Mouse (Mus musculus): Measurements from ENCODE around the gene Slc30a2. TPM values are rescaled to one million over a fixed set of nuclear protein-coding genes. Genes with fewer than 3 reads are reported as not detected.

Gene Slc30a2
- total RNA-seq, 2 experiments from 2014 or later: 4.4 to 25.8 TPM

GRCm38 (mm10) chr4:134395977-134396825 lies 53.2 kb downstream of the Slc30a2 start, which contains the start of gene Pafah2:
Gene Pafah2 (plus strand): TSS chr4:134396320.
- peak; percentile 94 for DNase-seq
- Histone ChIP-seq H3K27ac (peak within 1 kb of the TSS; percentile 91), H3K4me3 (peak within 1 kb of the TSS; percentile 88)
- intact Hi-C loops (cut with DNase I): loop anchor here (1.0 to 2.0 kb wide), 2 partner anchors 73 to 82 kb away; partner anchors contain the start of gene Stmn1
- no peak; the same call in 1 of the 2 replicates for TF ChIP-seq CTCF (IDR thresholded peaks at IDR 0.05)

GRCm38 (mm10) chr4:134397121-134397520 lies 54.1 kb downstream of the Slc30a2 start:
- H3K27ac ChIP-seq: peak overlapping the region; percentile 91
- intact Hi-C loops (cut with DNase I): loop anchor here (2.0 kb wide), 1 partner anchor 72 kb away; the partner anchor contains the start of gene Stmn1
- TF ChIP-seq CTCF (IDR thresholded peaks at IDR 0.05): no peak
- H3K4me3 ChIP-seq: peak overlapping the region; percentile 88
- DNase-seq: peak; percentile 77

GRCm38 (mm10) chr4:134397732-134398131 lies 54.8 kb downstream of the Slc30a2 start:
- Histone ChIP-seq H3K4me3 (no peak overlapping the region), H3K27ac (no peak overlapping the region)
- intact Hi-C loops (cut with DNase I): loop anchor here (2.0 kb wide), 1 partner anchor 71 kb away; the partner anchor contains the start of gene Stmn1
- no peak for TF ChIP-seq CTCF (IDR thresholded peaks at IDR 0.05)
- no peak for DNase-seq

GRCm38 (mm10) chr4:134400206-134400605 lies 57.2 kb downstream of the Slc30a2 start:
- DNase-seq: no peak
- no peak for TF ChIP-seq CTCF (IDR thresholded peaks at IDR 0.05)
- H3K4me3 ChIP-seq: no peak overlapping the region
- no peak overlapping the region for H3K27ac ChIP-seq
- intact Hi-C loops (cut with DNase I): no loop called here

- peak overlapping the region; percentile 41 for H3K27ac ChIP-seq
Observed at GRCm38 (mm10) chr4:134401181-134401661, 58.2 kb downstream of the Slc30a2 start.

GRCm38 (mm10) chr4:134401856-134402570 lies 59.0 kb downstream of the Slc30a2 start:
- peak; percentile 35 for DNase-seq
- no peak overlapping the region for H3K27ac ChIP-seq
- peak overlapping the region; percentile 37 for H3K4me3 ChIP-seq
- no peak for TF ChIP-seq CTCF (IDR thresholded peaks at IDR 0.05)
- intact Hi-C loops (cut with DNase I): no loop called here

More at GRCm38 (mm10) chr4:134401181-134401661, 58.2 kb downstream of the Slc30a2 start:
- H3K4me3 ChIP-seq: peak overlapping the region; percentile 65
- DNase-seq: peak; percentile 76
- intact Hi-C loops (cut with DNase I): no loop called here
- TF ChIP-seq CTCF (IDR thresholded peaks at IDR 0.05): no peak

GRCm38 (mm10) chr4:134402571-134403262 lies 59.7 kb downstream of the Slc30a2 start:
- 0 out of 2 replicates have a peak overlapping the region, but pooled peaks have one; percentile 24 for H3K27ac ChIP-seq
- intact Hi-C loops (cut with DNase I): no loop called here

GRCm38 (mm10) chr4:134403721-134404120 lies 60.7 kb downstream of the Slc30a2 start:
- DNase-seq: no peak
- H3K27ac ChIP-seq: no peak overlapping the region
- TF ChIP-seq CTCF (IDR thresholded peaks at IDR 0.05): no peak
- intact Hi-C loops (cut with DNase I): no loop called here
- H3K4me3 ChIP-seq: no peak overlapping the region

More at GRCm38 (mm10) chr4:134402571-134403262, 59.7 kb downstream of the Slc30a2 start:
- TF ChIP-seq CTCF (IDR thresholded peaks at IDR 0.05): no peak
- peak overlapping the region; percentile 33 for H3K4me3 ChIP-seq
- DNase-seq: peak; percentile 40

Other genes starting within 250 kb of the Slc30a2 start
- gene Cd52, start 248.1 kb upstream of the Slc30a2 start, total RNA-seq (2021): under 1 TPM in 1 of 2 experiments, not detected in 1; 0.71 TPM
- gene Ubxn11, start 240.6 kb upstream of the Slc30a2 start, total RNA-seq (2021): 1 to 10 TPM in 1 of 2 experiments, under 1 TPM in 1; 0.71 to 1.9 TPM
- 10 to 100 TPM; 12.2 to 27.1 TPM for gene Sh3bgrl3, start 214.4 kb upstream of the Slc30a2 start, total RNA-seq (2021)
- gene Cep85, start 156.1 kb upstream of the Slc30a2 start, total RNA-seq (2021): 10 to 100 TPM; 60.1 to 73.8 TPM
- gene Gm7534, start 140.2 kb upstream of the Slc30a2 start, total RNA-seq (2021): not detected
- 1 to 10 TPM; 1.6 to 2.1 TPM for gene Catsper4, start 115.8 kb upstream of the Slc30a2 start, total RNA-seq (2021)
- gene Cnksr1, start 104.8 kb upstream of the Slc30a2 start, total RNA-seq (2021): 10 to 100 TPM; 26.3 to 53.5 TPM
- gene E130218I03Rik, start 99.5 kb upstream of the Slc30a2 start, total RNA-seq (2021): under 1 TPM in 1 of 2 experiments, not detected in 1; 0.26 TPM
- 1 to 10 TPM; 4.8 to 6.4 TPM for gene Zfp593, start 97.6 kb upstream of the Slc30a2 start, total RNA-seq (2021)
- gene Gm30191, start 96.2 kb upstream of the Slc30a2 start, total RNA-seq (2021): not detected
- gene Grrp1, start 89.1 kb upstream of the Slc30a2 start, total RNA-seq (2021): 1 to 10 TPM; 1.7 to 3.1 TPM
- 1 to 10 TPM; 3.2 TPM for gene Pdik1l, start 55.3 kb upstream of the Slc30a2 start, total RNA-seq (2021)
- gene Trim63, start 28.1 kb upstream of the Slc30a2 start, total RNA-seq (2021): 100 to 1,000 TPM; 250 to 325 TPM
- gene Extl1, start 40.7 kb downstream of the Slc30a2 start, total RNA-seq (2021): 10 to 100 TPM; 25.1 to 27.8 TPM
- 1 to 10 TPM; 2.6 to 4.0 TPM for gene Pafah2, start 53.1 kb downstream of the Slc30a2 start, total RNA-seq (2021)
- gene Stmn1, start 125.1 kb downstream of the Slc30a2 start, total RNA-seq (2021): 1 to 10 TPM; 3.0 to 3.8 TPM
- gene Paqr7, start 153.5 kb downstream of the Slc30a2 start, total RNA-seq (2021): 1 to 10 TPM; 1.7 to 2.3 TPM
- not detected for gene Aunip, start 167.8 kb downstream of the Slc30a2 start, total RNA-seq (2021)
- 100 to 1,000 TPM; 131 to 136 TPM for gene Mtfr1l, start 192.2 kb downstream of the Slc30a2 start, total RNA-seq (2021)
- 1 to 10 TPM; 4.4 to 6.3 TPM for gene Selenon, start 209.0 kb downstream of the Slc30a2 start, total RNA-seq (2021)